Mouse (Mus musculus) cerebellum, postnatal 10 days (tissue): ENCODE results near the gene 1700080E11Rik.
"Not testable (repeated sequence)": the region's sequence is repeated elsewhere in the genome, so short reads cannot be mapped to it uniquely, and the experiment has no call there.

Source experiments
- DNase-seq, 2 experiments: peaks; one replicate each; pipeline ENCODE4 v3.0.0; 2021; ENCODE audit warnings: mixed read lengths in 2 of 2

The 1700080E11Rik gene

GRCm38 (mm10) chr9:105144992-105145391, at the start of gene 1700080E11Rik:
TSS of gene 1700080E11Rik (minus strand) at chr9:105145092.
- DNase-seq: no peak

GRCm38 (mm10) chr9:105186725-105187124, 41.8 kb upstream of the 1700080E11Rik start:
- no peak for DNase-seq

- DNase-seq: no peak
Measured at GRCm38 (mm10) chr9:105182392-105182791, 37.5 kb upstream of the 1700080E11Rik start.

- DNase-seq: no peak
Measured at GRCm38 (mm10) chr9:105139204-105139603, 5.7 kb downstream of the 1700080E11Rik start.

GRCm38 (mm10) chr9:105136404-105136803, 8.5 kb downstream of the 1700080E11Rik start:
- no peak for DNase-seq

GRCm38 (mm10) chr9:105134536-105134935, 10.4 kb downstream of the 1700080E11Rik start:
- no peak for DNase-seq

- no peak for DNase-seq
Measured at GRCm38 (mm10) chr9:105132002-105132367, 12.9 kb downstream of the 1700080E11Rik start.

- DNase-seq: peak; percentile 94 to 96
Measured at GRCm38 (mm10) chr9:105131253-105132001, 13.5 kb downstream of the 1700080E11Rik start, which contains the start of gene Nudt16. TSS of gene Nudt16 (minus strand) at chr9:105131824.

GRCm38 (mm10) chr9:105130331-105130730, 14.6 kb downstream of the 1700080E11Rik start:
- DNase-seq: no peak

GRCm38 (mm10) chr9:105125206-105125605, 19.7 kb downstream of the 1700080E11Rik start:
- DNase-seq: not testable (repeated sequence)

GRCm38 (mm10) chr9:105103893-105104292, 41.0 kb downstream of the 1700080E11Rik start:
- no peak for DNase-seq

GRCm38 (mm10) chr9:105101911-105102310, 43.0 kb downstream of the 1700080E11Rik start:
- DNase-seq: peak in 1 of 2 experiments; percentile 16

- no peak for DNase-seq
Measured at GRCm38 (mm10) chr9:105100807-105101570, 43.9 kb downstream of the 1700080E11Rik start.
